Mouse (Mus musculus) testis, adult 2 months (tissue): ENCODE measurements around the gene Sh3bp2.

Experiments
- CTCF ChIP-seq: fragments of 200-500 bp; IDR thresholded peaks from 2 replicates; pipeline ENCODE4 v1.5.1; 2012; ENCODE audit warnings: low read depth, mild to moderate bottlenecking, inconsistent platforms, low read length, moderate library complexity; ENCODE audit not compliant: control insufficient read depth, insufficient read depth, insufficient replicate concordance
- POLR2A ChIP-seq: fragments of 200-500 bp; IDR thresholded peaks from 2 replicates; pipeline ENCODE4 v1.6.1; 2012; ENCODE audit warnings: low read depth, mild to moderate bottlenecking, inconsistent platforms, low read length, moderate library complexity; ENCODE audit not compliant: control insufficient read depth

- TF ChIP-seq CTCF (no peak), POLR2A (no peak)
These were observed 23.5 kb downstream of the Sh3bp2 start for GRCm38 (mm10) chr5:34549135-34549482.
